Mouse (Mus musculus) midbrain, embryonic 15.5 days (tissue): ENCODE results near the gene Rnf227. TPM values are rescaled to one million over a fixed set of nuclear protein-coding genes. Genes with fewer than 3 reads are reported as not detected.
"Not testable (repeated sequence)": the region's sequence is repeated elsewhere in the genome, so short reads cannot be mapped to it uniquely, and the experiment has no call there.

Experiments used
- ATAC-seq: fragments of 200-750 bp; cut with Nextera tagmentation; replicated peaks from 2 replicates; pipeline ENCODE4 v1.8.0; 2017; ENCODE audit warnings: moderate TSS enrichment
- H3K27ac ChIP-seq: fragments of 300-500 bp; sonication (generic); 2 replicates; pipeline ENCODE4 v1.5.1; 2015; ENCODE audit warnings: mild to moderate bottlenecking, inconsistent platforms
- H3K27me3 ChIP-seq: fragments of 300-500 bp; sonication (generic); replicated peaks from 2 replicates; pipeline ENCODE4 v1.6.1; 2015; ENCODE audit warnings: inconsistent platforms
- H3K36me3 ChIP-seq: fragments of 300-500 bp; sonication (generic); replicated peaks from 2 replicates; pipeline ENCODE4 v1.6.1; 2015; ENCODE audit warnings: inconsistent platforms
- H3K4me1 ChIP-seq: fragments of 300-500 bp; sonication (generic); 2 replicates; pipeline ENCODE4 v1.6.1; 2015; ENCODE audit warnings: inconsistent platforms
- H3K4me2 ChIP-seq: fragments of 300-500 bp; sonication (generic); 2 replicates; pipeline ENCODE4 v1.6.1; 2015; ENCODE audit warnings: inconsistent platforms, mild to moderate bottlenecking, moderate library complexity
- H3K4me3 ChIP-seq: fragments of 300-500 bp; sonication (generic); 2 replicates; pipeline ENCODE4 v1.5.1; 2015; ENCODE audit warnings: mild to moderate bottlenecking, inconsistent platforms
- H3K9ac ChIP-seq: fragments of 300-500 bp; sonication (generic); 2 replicates; pipeline ENCODE4 v1.6.1; 2015; ENCODE audit warnings: mild to moderate bottlenecking, inconsistent platforms
- H3K9me3 ChIP-seq: fragments of 300-500 bp; sonication (generic); 2 replicates; pipeline ENCODE4 v1.6.1; 2016; ENCODE audit warnings: inconsistent platforms
- WGBS: fragments of 180-500 bp; shearing (Covaris S2); methylation state at CpG from one replicate; pipeline ENCODE4 v1.1.7; 2015; ENCODE audit warnings: mixed read lengths; 5-methylcytosine and 5-hydroxymethylcytosine counted together
- polyA plus RNA-seq: library from polyadenylated mRNA; unstranded; fragments of >200 nt; fragmentation: Nextera tagmentation; extraction: Ambion mirVana; gene quantifications from 2 replicates; pipeline ENCODE4 v1.2.1, GENCODE M21; 2015

Gene Rnf227
- polyA plus RNA-seq, result 278 and 308 TPM in 2 replicates

GRCm38 (mm10) chr11:69340161-69341131, at the start of gene Rnf227:
Gene Rnf227 (plus strand): TSS chr11:69340461.
- peaks cover 21% of the 10 kb centered on the region; the same call in 1 of the 2 replicates for H3K36me3 ChIP-seq
- 0 out of 2 replicates have a peak, but pooled peaks cover 2% of the 10 kb centered on the region for H3K9me3 ChIP-seq
- peak within 1 kb of the TSS; percentile 87 for H3K4me2 ChIP-seq
- peaks cover 22% of the 10 kb centered on the region for H3K4me1 ChIP-seq
- peak within 1 kb of the TSS; percentile 71 for H3K4me3 ChIP-seq
- whole genome bisulfite sequencing, result 1% methylated on average over 99 of the region's 99 CpGs
- ATAC-seq, result peak; percentile 91
- peak within 1 kb of the TSS; percentile 96 for H3K27ac ChIP-seq
- H3K9ac ChIP-seq, result peak within 1 kb of the TSS; percentile 78
- H3K27me3 ChIP-seq, result no peaks in the 10 kb centered on the region; the same call in 1 of the 2 replicates

GRCm38 (mm10) chr11:69291111-69291510, 49.1 kb upstream of the Rnf227 start:
- Histone ChIP-seq H3K9ac (no peak overlapping the region), H3K4me2 (no peak overlapping the region), H3K27me3 (no peaks in the 10 kb centered on the region), H3K36me3 (no peaks in the 10 kb centered on the region), H3K27ac (no peak overlapping the region), H3K9me3 (no peaks in the 10 kb centered on the region), H3K4me1 (no peaks in the 10 kb centered on the region), H3K4me3 (no peak overlapping the region)
- no peak for ATAC-seq
- WGBS, result 89% methylated on average over 5 of the region's 5 CpGs

- H3K4me3 ChIP-seq, result no peak overlapping the region
- WGBS, result 92% methylated on average over 3 of the region's 3 CpGs
- H3K9ac ChIP-seq, result no peak overlapping the region
- H3K27me3 ChIP-seq, result no peaks in the 10 kb centered on the region
- H3K36me3 ChIP-seq, result no peaks in the 10 kb centered on the region
- no peaks in the 10 kb centered on the region for H3K9me3 ChIP-seq
- H3K4me2 ChIP-seq, result no peak overlapping the region
- no peak for ATAC-seq
- no peaks in the 10 kb centered on the region for H3K4me1 ChIP-seq
- H3K27ac ChIP-seq, result no peak overlapping the region
Measured at GRCm38 (mm10) chr11:69295286-69295685, 45.0 kb upstream of the Rnf227 start.

GRCm38 (mm10) chr11:69297799-69298198, 42.5 kb upstream of the Rnf227 start:
- Histone ChIP-seq H3K36me3 (peaks cover 12% of the 10 kb centered on the region), H3K27ac (no peak overlapping the region), H3K9ac (no peak overlapping the region), H3K4me1 (no peaks in the 10 kb centered on the region), H3K4me3 (no peak overlapping the region), H3K9me3 (no peaks in the 10 kb centered on the region), H3K4me2 (no peak overlapping the region), H3K27me3 (no peaks in the 10 kb centered on the region)
- 88% methylated on average over 2 of the region's 2 CpGs for WGBS
- no peak for ATAC-seq

GRCm38 (mm10) chr11:69298231-69298630, 42.0 kb upstream of the Rnf227 start:
- Histone ChIP-seq H3K9me3 (no peaks in the 10 kb centered on the region), H3K4me3 (no peak overlapping the region), H3K4me1 (no peaks in the 10 kb centered on the region), H3K27ac (no peak overlapping the region), H3K4me2 (no peak overlapping the region), H3K27me3 (no peaks in the 10 kb centered on the region), H3K36me3 (peaks cover 15% of the 10 kb centered on the region), H3K9ac (no peak overlapping the region)
- no peak for ATAC-seq
- WGBS, result 70% methylated on average over 7 of the region's 7 CpGs

- no peak overlapping the region for H3K27ac ChIP-seq
- no peaks in the 10 kb centered on the region for H3K9me3 ChIP-seq
- H3K4me3 ChIP-seq, result no peak overlapping the region
- H3K4me2 ChIP-seq, result no peak overlapping the region
- ATAC-seq, result no peak
- H3K4me1 ChIP-seq, result no peaks in the 10 kb centered on the region
- 88% methylated on average over 7 of the region's 7 CpGs for WGBS
- H3K36me3 ChIP-seq, result peaks cover 24% of the 10 kb centered on the region
- H3K9ac ChIP-seq, result no peak overlapping the region
- no peaks in the 10 kb centered on the region for H3K27me3 ChIP-seq
Measured at GRCm38 (mm10) chr11:69302817-69303216, 37.4 kb upstream of the Rnf227 start.

GRCm38 (mm10) chr11:69305291-69305690, 35.0 kb upstream of the Rnf227 start:
- 91% methylated on average over 9 of the region's 9 CpGs for WGBS
- no peak for ATAC-seq
- peaks cover 42% of the 10 kb centered on the region for H3K36me3 ChIP-seq

GRCm38 (mm10) chr11:69306039-69306438, 34.2 kb upstream of the Rnf227 start:
- Histone ChIP-seq H3K27me3 (no peaks in the 10 kb centered on the region), H3K9ac (no peak overlapping the region), H3K9me3 (no peaks in the 10 kb centered on the region), H3K4me1 (no peaks in the 10 kb centered on the region), H3K36me3 (peaks cover 48% of the 10 kb centered on the region), H3K4me3 (no peak overlapping the region), H3K27ac (no peak overlapping the region), H3K4me2 (no peak overlapping the region)
- no peak for ATAC-seq
- WGBS, result 99% methylated on average over 2 of the region's 2 CpGs

More at GRCm38 (mm10) chr11:69305291-69305690, 35.0 kb upstream of the Rnf227 start:
- Histone ChIP-seq H3K4me2 (no peak overlapping the region), H3K4me1 (no peaks in the 10 kb centered on the region), H3K27ac (no peak overlapping the region), H3K27me3 (no peaks in the 10 kb centered on the region), H3K9me3 (no peaks in the 10 kb centered on the region), H3K9ac (no peak overlapping the region), H3K4me3 (no peak overlapping the region)

- no peaks in the 10 kb centered on the region for H3K27me3 ChIP-seq
- H3K9ac ChIP-seq, result no peak overlapping the region
- ATAC-seq, result no peak
- H3K9me3 ChIP-seq, result no peaks in the 10 kb centered on the region
- WGBS, result 69% methylated on average over 7 of the region's 7 CpGs
- no peak overlapping the region for H3K4me2 ChIP-seq
- H3K4me1 ChIP-seq, result no peaks in the 10 kb centered on the region
- H3K36me3 ChIP-seq, result peaks cover 34% of the 10 kb centered on the region
- H3K27ac ChIP-seq, result 0 out of 2 replicates have a peak overlapping the region, but pooled peaks have one; percentile 38
- no peak overlapping the region for H3K4me3 ChIP-seq
Measured at GRCm38 (mm10) chr11:69311266-69311665, 29.0 kb upstream of the Rnf227 start.

GRCm38 (mm10) chr11:69316361-69316760, 23.9 kb upstream of the Rnf227 start:
- Histone ChIP-seq H3K27me3 (no peaks in the 10 kb centered on the region), H3K4me2 (no peak overlapping the region), H3K4me3 (no peak overlapping the region), H3K4me1 (peaks cover 4% of the 10 kb centered on the region), H3K36me3 (peaks cover 13% of the 10 kb centered on the region; the same call in 1 of the 2 replicates), H3K27ac (no peak overlapping the region), H3K9me3 (no peaks in the 10 kb centered on the region), H3K9ac (no peak overlapping the region)
- ATAC-seq, result no peak
- 96% methylated on average over 6 of the region's 6 CpGs for WGBS

GRCm38 (mm10) chr11:69318000-69318399, 22.3 kb upstream of the Rnf227 start:
- H3K27me3 ChIP-seq, H3K9ac ChIP-seq, H3K4me3 ChIP-seq, H3K9me3 ChIP-seq, H3K4me2 ChIP-seq, H3K27ac ChIP-seq, ATAC-seq: not testable (repeated sequence)
- Histone ChIP-seq H3K36me3 (peaks cover 13% of the 10 kb centered on the region; the same call in 1 of the 2 replicates), H3K4me1 (peaks cover 19% of the 10 kb centered on the region)
- WGBS, result 92% methylated on average over 3 of the region's 3 CpGs

- Histone ChIP-seq H3K9ac (0 out of 2 replicates have a peak overlapping the region, but pooled peaks have one; percentile 56), H3K9me3 (no peaks in the 10 kb centered on the region), H3K4me1 (peaks cover 45% of the 10 kb centered on the region), H3K4me3 (no peak overlapping the region), H3K36me3 (peaks cover 13% of the 10 kb centered on the region; the same call in 1 of the 2 replicates), H3K27me3 (no peaks in the 10 kb centered on the region), H3K27ac (no peak overlapping the region), H3K4me2 (peak overlapping the region; percentile 57; the same call in 1 of the 2 replicates)
- ATAC-seq, result no peak
- 86% methylated on average over 6 of the region's 6 CpGs for WGBS
Measured at GRCm38 (mm10) chr11:69321580-69321979, 18.7 kb upstream of the Rnf227 start.
